Mouse (Mus musculus): ENCODE data around the gene Edc4. TPM values are rescaled to one million over a fixed set of nuclear protein-coding genes. Genes with fewer than 3 reads are reported as not detected.

Gene Edc4
- polyA plus RNA-seq, 1 experiment from 2014 or later: 41.8 TPM

Other genes starting within 250 kb of the Edc4 start
- 76.0 and 76.1 TPM in 2 replicates for gene Ctcf, start 244.3 kb upstream of the Edc4 start, polyA plus RNA-seq (2015; fragmentation: Nextera tagmentation; extraction: Ambion mirVana)
- gene Agrp, start 243.5 kb upstream of the Edc4 start, polyA plus RNA-seq (2015; fragmentation: Nextera tagmentation; extraction: Ambion mirVana): 0.81 and 0.99 TPM in 2 replicates
- gene Carmil2, start 194.6 kb upstream of the Edc4 start, polyA plus RNA-seq (2015; fragmentation: Nextera tagmentation; extraction: Ambion mirVana): 0.55 and 0.74 TPM in 2 replicates
- gene Acd, start 179.8 kb upstream of the Edc4 start, polyA plus RNA-seq (2015; fragmentation: Nextera tagmentation; extraction: Ambion mirVana): 47.9 and 54.0 TPM in 2 replicates
- gene Pard6a, start 179.7 kb upstream of the Edc4 start, polyA plus RNA-seq (2015; fragmentation: Nextera tagmentation; extraction: Ambion mirVana): 13.2 and 16.5 TPM in 2 replicates
- not detected in 2 replicates for gene 4933405L10Rik, start 173.2 kb upstream of the Edc4 start, polyA plus RNA-seq (2015; fragmentation: Nextera tagmentation; extraction: Ambion mirVana)
- 13.8 and 14.9 TPM in 2 replicates for gene Enkd1, start 172.7 kb upstream of the Edc4 start, polyA plus RNA-seq (2015; fragmentation: Nextera tagmentation; extraction: Ambion mirVana)
- gene Gfod2, start 122.2 kb upstream of the Edc4 start, polyA plus RNA-seq (2015; fragmentation: Nextera tagmentation; extraction: Ambion mirVana): 18.1 and 24.7 TPM in 2 replicates
- gene Ranbp10, start 53.5 kb upstream of the Edc4 start, polyA plus RNA-seq (2015; fragmentation: Nextera tagmentation; extraction: Ambion mirVana): 13.7 and 14.1 TPM in 2 replicates
- gene Tsnaxip1, start 53.1 kb upstream of the Edc4 start, polyA plus RNA-seq (2015; fragmentation: Nextera tagmentation; extraction: Ambion mirVana): 0.10 and 0.18 TPM in 2 replicates
- gene Cenpt, start 27.6 kb upstream of the Edc4 start, polyA plus RNA-seq (2015; fragmentation: Nextera tagmentation; extraction: Ambion mirVana): 39.4 and 41.0 TPM in 2 replicates
- 49.3 and 54.5 TPM in 2 replicates for gene Thap11, start 25.7 kb upstream of the Edc4 start, polyA plus RNA-seq (2015; fragmentation: Nextera tagmentation; extraction: Ambion mirVana)
- 140 and 208 TPM in 2 replicates for gene Nutf2, start 20.3 kb upstream of the Edc4 start, polyA plus RNA-seq (2015; fragmentation: Nextera tagmentation; extraction: Ambion mirVana)
- gene Nrn1l, start 12.7 kb downstream of the Edc4 start, polyA plus RNA-seq (2015; fragmentation: Nextera tagmentation; extraction: Ambion mirVana): 0.55 TPM in 1 of 2 replicates, not detected in the other
- gene Pskh1, start 19.6 kb downstream of the Edc4 start, polyA plus RNA-seq (2015; fragmentation: Nextera tagmentation; extraction: Ambion mirVana): 30.4 and 33.1 TPM in 2 replicates
- 3.9 and 5.9 TPM in 2 replicates for gene Ctrl, start 53.0 kb downstream of the Edc4 start, polyA plus RNA-seq (2015; fragmentation: Nextera tagmentation; extraction: Ambion mirVana)
- gene Psmb10, start 57.6 kb downstream of the Edc4 start, polyA plus RNA-seq (2015; fragmentation: Nextera tagmentation; extraction: Ambion mirVana): 55.0 and 59.5 TPM in 2 replicates
- gene Lcat, start 62.5 kb downstream of the Edc4 start, polyA plus RNA-seq (2015; fragmentation: Nextera tagmentation; extraction: Ambion mirVana): 4.2 and 5.0 TPM in 2 replicates
- 35.4 and 44.9 TPM in 2 replicates for gene Slc12a4, start 85.2 kb downstream of the Edc4 start, polyA plus RNA-seq (2015; fragmentation: Nextera tagmentation; extraction: Ambion mirVana)
- gene Dpep3, start 98.5 kb downstream of the Edc4 start, polyA plus RNA-seq (2015; fragmentation: Nextera tagmentation; extraction: Ambion mirVana): not detected in 2 replicates
- 18.3 and 18.5 TPM in 2 replicates for gene Dus2, start 110.5 kb downstream of the Edc4 start, polyA plus RNA-seq (2015; fragmentation: Nextera tagmentation; extraction: Ambion mirVana)
- gene Dpep2nb, start 125.1 kb downstream of the Edc4 start, polyA plus RNA-seq (2015; fragmentation: Nextera tagmentation; extraction: Ambion mirVana): not detected in 2 replicates
- gene Ddx28, start 131.0 kb downstream of the Edc4 start, polyA plus RNA-seq (2015; fragmentation: Nextera tagmentation; extraction: Ambion mirVana): 14.8 and 16.5 TPM in 2 replicates
- gene Nfatc3, start 178.0 kb downstream of the Edc4 start, polyA plus RNA-seq (2015; fragmentation: Nextera tagmentation; extraction: Ambion mirVana): 4.7 and 5.3 TPM in 2 replicates

Measured in stomach, embryonic 16.5 days (tissue).